Mouse (Mus musculus) olfactory bulb, adult 2 months (tissue): Measurements from ENCODE around the gene Gm8677.
"Not testable (repeated sequence)": the region's sequence is repeated elsewhere in the genome, so short reads cannot be mapped to it uniquely, and the experiment has no call there.

ENCODE experiments used
- CTCF ChIP-seq: fragments of 200-500 bp; IDR thresholded peaks from 2 replicates; pipeline ENCODE4 v1.5.1; 2012; ENCODE audit warnings: low read depth, mild to moderate bottlenecking, low read length, moderate library complexity; ENCODE audit not compliant: insufficient read depth
- POLR2A ChIP-seq: fragments of 200-500 bp; IDR thresholded peaks from 2 replicates; pipeline ENCODE4 v1.6.1; 2012; ENCODE audit warnings: mild to moderate bottlenecking, low read depth, low read length, moderate library complexity; ENCODE audit not compliant: insufficient read depth

DNA sequence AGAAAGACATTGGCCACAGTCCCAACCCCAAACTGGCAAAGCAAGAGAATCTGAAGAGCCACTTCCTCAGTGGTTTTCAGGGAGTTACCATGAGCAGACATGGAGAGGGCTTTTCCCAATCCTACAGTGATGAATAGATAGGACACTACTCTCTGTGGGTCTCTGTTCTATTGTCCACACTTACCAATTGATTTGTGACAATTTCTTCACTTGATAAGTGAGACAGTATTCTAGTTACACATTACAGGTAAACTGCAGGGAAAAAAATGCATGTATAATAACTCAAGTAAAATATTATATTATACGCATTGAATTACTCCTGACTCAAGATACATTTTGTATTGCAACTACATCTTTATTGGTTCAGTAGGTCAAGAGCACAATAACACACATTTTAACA is at the start of gene Gm8677:
- TF ChIP-seq POLR2A, CTCF: not testable (repeated sequence)
